Mouse (Mus musculus) cerebellum, postnatal 25 days (tissue): ENCODE measurements at regions not wholly inside any gene's neighbourhood (a gene's known extent, or its start where the extent isn't known, plus 50 kb on each side); places are given as distances from the start of the nearest gene placed in this dataset.
"Not testable (repeated sequence)": the region's sequence is repeated elsewhere in the genome, so short reads cannot be mapped to it uniquely, and the experiment has no call there.

ENCODE experiments used
- DNase-seq, 2 experiments: peaks; one replicate each; pipeline ENCODE4 v3.0.0; 2021; ENCODE audit warnings: mixed read lengths in 2 of 2

GRCm38 (mm10) chr9:90618154-90618553, 347.6 kb upstream of the Tbc1d2b start:
- DNase-seq, result no peak

DNA sequence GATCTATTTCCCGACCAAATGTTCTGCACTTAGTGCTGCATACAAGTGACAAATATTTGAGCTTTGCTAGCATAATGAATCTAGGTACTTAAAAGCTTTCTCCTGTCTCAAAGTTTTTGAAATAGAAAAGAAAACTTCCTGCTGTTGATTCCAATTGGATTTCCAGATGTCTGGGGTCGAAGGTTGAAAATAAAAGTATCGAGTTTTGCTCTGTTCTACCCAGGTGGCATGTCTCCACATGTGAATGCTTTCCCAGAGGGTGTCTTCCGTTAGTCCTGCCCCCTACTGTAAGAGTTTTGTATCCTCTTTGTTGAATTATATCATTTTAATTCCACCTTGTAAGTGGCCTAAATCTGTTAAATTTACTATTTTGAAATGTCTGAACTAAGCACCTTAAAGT, 327.3 kb upstream of the Tbc1d2b start:
- DNase-seq, result no peak

GRCm38 (mm10) chr9:90556742-90557141, 286.1 kb upstream of the Tbc1d2b start:
- no peak for DNase-seq

GRCm38 (mm10) chr9:90556216-90556615, 285.6 kb upstream of the Tbc1d2b start:
- no peak for DNase-seq

DNA sequence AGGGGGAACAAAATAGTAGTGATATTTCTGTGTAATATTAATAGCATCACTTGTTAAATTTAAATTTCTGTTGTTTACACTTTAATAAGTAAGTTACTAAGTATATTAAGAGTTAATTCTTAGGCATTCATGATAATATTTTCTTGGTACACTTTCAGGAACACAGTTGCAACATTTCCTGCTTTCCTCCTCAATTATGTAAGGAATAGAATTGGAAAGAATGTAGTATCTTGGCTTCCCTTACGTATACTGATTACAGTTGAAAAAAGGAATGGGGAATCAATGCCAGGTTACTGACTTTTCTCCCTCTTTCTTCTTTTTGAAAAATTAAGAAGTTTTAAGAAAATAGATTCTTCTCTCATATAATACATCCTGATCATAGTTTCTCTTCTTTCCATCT, 277.3 kb upstream of the Tbc1d2b start:
- no peak for DNase-seq

DNA sequence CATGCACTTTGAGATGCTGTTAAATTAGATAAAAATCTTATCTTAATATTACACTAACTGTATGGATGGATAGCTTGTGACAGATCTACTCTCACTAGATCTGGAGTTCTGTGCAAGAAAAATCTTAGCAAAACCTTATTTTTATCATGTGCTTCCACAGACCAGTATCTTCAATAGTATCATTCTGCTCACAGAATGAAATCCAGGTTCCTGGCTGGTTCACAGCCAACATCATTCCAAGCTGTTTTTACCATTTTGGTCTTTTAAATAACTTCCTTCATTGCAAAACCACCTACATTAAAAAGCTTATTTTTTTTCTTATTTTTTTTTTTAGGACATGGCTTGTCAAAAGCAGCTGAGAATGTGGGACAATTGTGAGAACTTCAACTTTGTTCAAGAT, 276.1 kb upstream of the Tbc1d2b start:
- DNase-seq, result no peak

GRCm38 (mm10) chr9:90537683-90538082, 267.1 kb upstream of the Tbc1d2b start:
- DNase-seq, result not testable (repeated sequence)

- no peak for DNase-seq
Measured at GRCm38 (mm10) chr9:90533372-90533771, 262.8 kb upstream of the Tbc1d2b start.

GRCm38 (mm10) chr9:90521186-90521585, 250.6 kb upstream of the Tbc1d2b start:
- no peak for DNase-seq

GRCm38 (mm10) chr9:90494888-90495287, 224.3 kb upstream of the Tbc1d2b start:
- no peak for DNase-seq

- no peak for DNase-seq
Measured at GRCm38 (mm10) chr9:90490561-90491152, 220.1 kb upstream of the Tbc1d2b start.

DNA sequence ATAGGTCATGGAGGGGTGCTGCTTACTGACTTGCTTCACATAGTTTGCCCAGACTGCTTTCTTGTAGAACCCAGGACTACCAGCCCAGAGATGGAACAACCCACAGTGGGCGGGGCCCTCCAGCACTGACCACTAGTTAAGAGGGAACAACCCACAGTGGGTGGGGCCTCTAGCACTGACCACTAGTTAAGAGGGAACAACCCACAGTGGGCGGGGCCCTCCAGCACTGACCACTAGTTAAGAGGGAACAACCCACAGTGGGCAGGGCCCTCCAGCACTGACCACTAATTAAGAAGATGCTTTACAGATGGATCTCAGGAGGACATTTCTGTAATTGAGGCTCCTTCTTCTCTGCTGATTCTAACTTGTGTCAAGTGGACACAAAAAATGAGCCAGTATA, 180.0 kb upstream of the Tbc1d2b start:
- DNase-seq, result no peak

DNA sequence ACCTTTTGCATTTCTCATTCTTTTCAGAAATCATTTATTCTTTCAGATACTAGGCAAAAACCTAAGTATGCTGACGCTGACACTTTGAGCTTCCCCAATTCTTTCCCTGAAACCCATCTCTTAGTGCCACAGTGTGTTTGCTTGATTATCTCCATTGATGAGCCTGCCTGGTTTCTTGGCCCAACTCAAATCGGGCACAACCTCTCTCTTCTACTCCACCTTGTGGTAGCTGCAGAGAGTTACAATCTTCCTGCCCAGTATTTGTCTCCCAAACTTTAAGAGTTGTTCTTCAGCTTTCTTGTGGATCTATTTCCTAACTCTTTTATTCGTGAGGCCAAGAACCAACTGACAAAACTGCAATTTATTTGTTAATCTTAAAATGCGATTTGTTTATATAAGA, 176.4 kb upstream of the Tbc1d2b start:
- peak in 1 of 2 experiments; percentile 23 for DNase-seq

DNA sequence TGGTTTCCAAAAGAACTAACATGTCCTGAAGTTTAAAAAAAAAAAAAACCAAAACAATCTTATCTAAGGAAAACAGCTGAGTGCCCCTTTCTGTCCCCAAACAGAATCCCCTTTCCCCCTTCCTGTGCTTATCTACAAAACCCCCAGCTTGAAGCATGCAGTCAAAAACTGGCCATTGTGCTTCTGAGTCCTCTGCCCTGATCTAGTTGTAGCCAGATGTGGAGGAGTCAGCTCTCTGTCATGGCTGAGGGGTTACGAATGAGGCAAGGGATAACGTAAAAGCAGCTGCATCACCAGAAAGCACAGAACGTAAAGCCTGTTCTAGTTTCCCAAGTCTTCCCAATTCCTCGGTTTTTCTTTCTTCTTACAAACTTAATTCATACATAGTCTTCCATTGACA, 164.3 kb upstream of the Tbc1d2b start:
- no peak for DNase-seq

GRCm38 (mm10) chr9:90430898-90431297, 160.3 kb upstream of the Tbc1d2b start:
- no peak for DNase-seq

DNA sequence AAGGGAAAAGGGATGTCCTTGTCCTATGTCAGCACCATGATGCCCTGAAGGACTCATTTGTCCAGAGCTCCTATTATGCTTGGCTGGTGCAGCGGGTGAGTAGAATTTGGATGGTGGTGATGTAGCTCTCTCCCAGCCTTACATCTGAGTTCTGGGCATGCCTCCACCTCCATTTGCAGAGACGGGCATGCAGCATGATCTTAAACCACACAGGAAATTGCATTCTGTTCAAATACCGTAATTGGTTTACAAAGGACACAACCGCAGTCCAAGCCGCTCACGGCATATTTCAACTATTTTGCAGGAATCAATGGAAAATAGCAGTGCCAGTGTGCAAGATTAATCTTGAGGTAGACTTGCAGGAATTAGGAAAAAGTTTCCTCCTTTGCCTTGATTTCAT, 151.1 kb upstream of the Tbc1d2b start:
- DNase-seq, result no peak

DNA sequence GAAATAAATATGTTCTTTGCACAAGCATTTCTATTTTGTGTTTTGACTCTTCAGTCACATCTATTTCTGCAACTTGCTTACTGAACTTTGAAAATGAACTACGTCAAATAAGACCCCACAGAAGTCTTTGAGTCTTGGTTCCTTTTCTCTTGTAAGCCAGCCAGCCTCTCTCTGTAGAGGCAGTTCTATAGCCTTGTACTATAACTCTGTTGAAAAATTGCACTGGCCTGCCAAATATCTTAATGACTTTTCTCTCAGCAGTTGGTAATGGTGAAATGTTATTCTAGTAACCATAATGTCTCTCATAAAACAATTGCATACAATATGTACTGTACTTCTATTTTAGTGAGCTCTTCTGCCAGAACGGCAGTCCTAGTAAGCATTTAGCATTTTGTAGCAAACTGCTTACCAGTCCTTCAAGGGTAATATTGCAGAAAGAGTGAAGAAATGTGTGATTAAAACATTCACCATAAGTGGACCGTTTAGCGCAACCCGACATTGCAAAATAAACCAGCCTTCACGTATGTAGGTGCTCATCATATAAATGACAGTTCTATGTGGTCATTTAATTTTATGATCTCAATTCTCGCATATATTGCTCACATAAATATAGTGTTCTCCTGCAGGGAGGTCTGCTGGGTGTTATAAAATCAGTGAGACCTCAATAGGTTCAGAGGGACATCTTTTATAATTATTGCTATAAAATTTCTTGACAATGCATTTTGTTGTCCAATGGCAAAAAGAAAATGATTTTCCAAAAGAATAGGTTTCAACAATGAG, 149.3 kb upstream of the Tbc1d2b start:
- no peak for DNase-seq

- no peak for DNase-seq
Measured at GRCm38 (mm10) chr9:90408789-90409188, 138.2 kb upstream of the Tbc1d2b start.

- DNase-seq, result no peak
Measured at GRCm38 (mm10) chr9:90407573-90407972, 137.0 kb upstream of the Tbc1d2b start.

GRCm38 (mm10) chr9:90388401-90388800, 117.8 kb upstream of the Tbc1d2b start:
- DNase-seq, result no peak

GRCm38 (mm10) chr9:90385047-90385446, 114.4 kb upstream of the Tbc1d2b start:
- DNase-seq, result peak in 1 of 2 experiments; percentile 18

GRCm38 (mm10) chr9:90380099-90380498, 109.5 kb upstream of the Tbc1d2b start:
- DNase-seq, result no peak

- DNase-seq, result no peak
Measured at GRCm38 (mm10) chr9:90369568-90369967, 99.0 kb upstream of the Tbc1d2b start.

DNA sequence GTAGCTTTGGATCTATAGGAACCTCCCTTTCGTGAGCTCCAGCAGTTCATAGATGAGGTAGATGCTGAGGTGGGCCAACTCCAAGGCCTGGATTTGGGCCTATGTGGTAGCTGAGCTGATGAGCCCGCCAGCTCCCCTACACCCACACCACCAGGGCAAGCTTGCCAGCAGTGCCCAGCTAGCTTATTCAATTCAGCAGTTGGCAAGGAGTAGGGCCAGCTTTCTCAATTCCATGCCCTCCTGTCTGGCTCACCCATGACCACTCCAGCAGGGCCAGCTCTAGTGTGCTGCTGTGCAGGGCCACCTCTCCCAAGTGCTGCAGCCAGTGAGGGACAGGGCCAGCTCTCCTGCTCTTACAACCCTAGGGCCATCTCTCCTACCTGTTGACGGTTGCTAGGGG, 97.1 kb upstream of the Tbc1d2b start:
- no peak for DNase-seq

DNA sequence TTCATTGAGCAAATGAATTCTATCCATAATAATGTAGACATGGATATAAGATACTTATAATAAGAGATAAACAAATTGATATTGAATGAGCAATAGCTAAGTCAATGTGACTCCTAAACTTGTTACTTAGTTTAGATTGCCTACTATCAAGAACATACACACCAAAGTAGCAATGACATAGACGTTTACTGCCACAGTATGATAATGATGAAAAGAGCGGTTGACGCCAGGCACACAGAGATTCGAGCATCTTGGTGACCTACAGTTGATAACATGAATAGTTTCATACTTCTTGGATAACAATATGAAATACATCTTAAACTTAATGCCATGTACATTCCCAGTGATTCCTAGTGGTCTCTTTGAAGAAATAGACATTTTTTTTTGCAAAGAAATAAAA, 55.9 kb upstream of the Tbc1d2b start:
- no peak for DNase-seq
